Mouse (Mus musculus): ENCODE results near the gene Rnf212b. TPM values are rescaled to one million over a fixed set of nuclear protein-coding genes. Genes with fewer than 3 reads are reported as not detected.

Rnf212b gene
- total RNA-seq, 2 experiments from 2014 or later, result not detected

- no peak for TF ChIP-seq CTCF (IDR thresholded peaks at IDR 0.05)
- Histone ChIP-seq H3K27ac (peak within 1 kb of the TSS; percentile 86), H3K4me3 (peak within 1 kb of the TSS; percentile 76)
- intact Hi-C loops (cut with DNase I), result loop anchor here (1.0 kb wide), 1 partner anchor 52 kb away; no protein-coding TSS in a partner anchor
- DNase-seq (ENCODE audit: extremely low spot score in 1 of 2, low spot score in 2 of 2), result peak; percentile 81 to 86
Observed at GRCm38 (mm10) chr14:54781610-54782365, 32.2 kb upstream of the Rnf212b start, which contains the start of gene Slc7a8. Slc7a8 (minus strand) TSS chr14:54781946.

GRCm38 (mm10) chr14:54782971-54783370 lies 31.0 kb upstream of the Rnf212b start:
- Histone ChIP-seq H3K27ac (no peak overlapping the region), H3K4me3 (no peak overlapping the region)
- no peak for DNase-seq (ENCODE audit: extremely low spot score in 1 of 2, low spot score in 2 of 2)
- intact Hi-C loops (cut with DNase I), result no loop called here
- no peak for TF ChIP-seq CTCF (IDR thresholded peaks at IDR 0.05)

GRCm38 (mm10) chr14:54785898-54786297 lies 28.0 kb upstream of the Rnf212b start:
- TF ChIP-seq CTCF (IDR thresholded peaks at IDR 0.05), result peak; percentile 64
- no peak overlapping the region for H3K27ac ChIP-seq
- H3K4me3 ChIP-seq, result no peak overlapping the region
- no peak for DNase-seq (ENCODE audit: extremely low spot score in 1 of 2, low spot score in 2 of 2)
- intact Hi-C loops (cut with DNase I), result loop anchor here (1.0 kb wide), 1 partner anchor 72 kb away; no protein-coding TSS in a partner anchor

- intact Hi-C loops (cut with DNase I), result loop anchor here (1.0 kb wide), 1 partner anchor 72 kb away; no protein-coding TSS in a partner anchor
- no peak for TF ChIP-seq CTCF (IDR thresholded peaks at IDR 0.05)
- DNase-seq (ENCODE audit: extremely low spot score in 1 of 2, low spot score in 2 of 2), result no peak
- no peak overlapping the region for H3K4me3 ChIP-seq
- H3K27ac ChIP-seq, result no peak overlapping the region
Observed at GRCm38 (mm10) chr14:54786489-54786888, 27.5 kb upstream of the Rnf212b start.

GRCm38 (mm10) chr14:54787226-54787625 lies 26.7 kb upstream of the Rnf212b start:
- peak; percentile 37 for TF ChIP-seq CTCF (IDR thresholded peaks at IDR 0.05)
- Histone ChIP-seq H3K27ac (no peak overlapping the region), H3K4me3 (no peak overlapping the region)
- no peak for DNase-seq (ENCODE audit: extremely low spot score in 1 of 2, low spot score in 2 of 2)
- intact Hi-C loops (cut with DNase I), result no loop called here

GRCm38 (mm10) chr14:54788231-54788630 lies 25.7 kb upstream of the Rnf212b start:
- TF ChIP-seq CTCF (IDR thresholded peaks at IDR 0.05), result no peak
- intact Hi-C loops (cut with DNase I), result no loop called here
- Histone ChIP-seq H3K4me3 (no peak overlapping the region), H3K27ac (no peak overlapping the region)
- DNase-seq (ENCODE audit: extremely low spot score in 1 of 2, low spot score in 2 of 2), result no peak

- Histone ChIP-seq H3K4me3 (no peak overlapping the region), H3K27ac (no peak overlapping the region)
- no peak for TF ChIP-seq CTCF (IDR thresholded peaks at IDR 0.05)
- intact Hi-C loops (cut with DNase I), result loop anchor here (5.0 kb wide), 1 partner anchor 35 kb away; no protein-coding TSS in a partner anchor
- DNase-seq (ENCODE audit: extremely low spot score in 1 of 2, low spot score in 2 of 2), result no peak
Observed at GRCm38 (mm10) chr14:54792166-54792565, 21.8 kb upstream of the Rnf212b start.

GRCm38 (mm10) chr14:54793351-54793750 lies 20.6 kb upstream of the Rnf212b start:
- intact Hi-C loops (cut with DNase I), result loop anchor here (5.0 kb wide), 1 partner anchor 34 kb away; no protein-coding TSS in a partner anchor
- Histone ChIP-seq H3K27ac (no peak overlapping the region), H3K4me3 (no peak overlapping the region)
- no peak for TF ChIP-seq CTCF (IDR thresholded peaks at IDR 0.05)
- no peak for DNase-seq (ENCODE audit: extremely low spot score in 1 of 2, low spot score in 2 of 2)

- DNase-seq (ENCODE audit: extremely low spot score in 1 of 2, low spot score in 2 of 2), result no peak
- intact Hi-C loops (cut with DNase I), result loop anchor here (5.0 kb wide), 1 partner anchor 33 kb away; no protein-coding TSS in a partner anchor
- no peak overlapping the region for H3K4me3 ChIP-seq
- H3K27ac ChIP-seq, result no peak overlapping the region
- no peak for TF ChIP-seq CTCF (IDR thresholded peaks at IDR 0.05)
Observed at GRCm38 (mm10) chr14:54793894-54794830, 19.8 kb upstream of the Rnf212b start.

- intact Hi-C loops (cut with DNase I), result no loop called here
Observed at GRCm38 (mm10) chr14:54795901-54796300, 18.0 kb upstream of the Rnf212b start.

GRCm38 (mm10) chr14:54796760-54797159 lies 17.2 kb upstream of the Rnf212b start:
- TF ChIP-seq CTCF (IDR thresholded peaks at IDR 0.05), result no peak
- DNase-seq (ENCODE audit: extremely low spot score in 1 of 2, low spot score in 2 of 2), result no peak
- Histone ChIP-seq H3K4me3 (no peak overlapping the region), H3K27ac (no peak overlapping the region)
- intact Hi-C loops (cut with DNase I), result no loop called here

More at GRCm38 (mm10) chr14:54795901-54796300, 18.0 kb upstream of the Rnf212b start:
- H3K27ac ChIP-seq, result no peak overlapping the region
- no peak for DNase-seq (ENCODE audit: extremely low spot score in 1 of 2, low spot score in 2 of 2)
- H3K4me3 ChIP-seq, result no peak overlapping the region
- no peak for TF ChIP-seq CTCF (IDR thresholded peaks at IDR 0.05)

GRCm38 (mm10) chr14:54799686-54800085 lies 14.3 kb upstream of the Rnf212b start:
- Histone ChIP-seq H3K4me3 (no peak overlapping the region), H3K27ac (no peak overlapping the region)
- intact Hi-C loops (cut with DNase I), result no loop called here
- peak; percentile 36 for TF ChIP-seq CTCF (IDR thresholded peaks at IDR 0.05)
- DNase-seq (ENCODE audit: extremely low spot score in 1 of 2, low spot score in 2 of 2), result no peak
